Mouse (Mus musculus): ENCODE results near the gene Nifk.

Gene Nifk

GRCm38 (mm10) chr1:118380105-118380786 lies 58.6 kb downstream of the Nifk start:
- no peak for DNase-seq (ENCODE audit: low spot score)
